Mouse (Mus musculus) lung, embryonic 16.5 days (tissue): Measurements from ENCODE around the gene Lins1. TPM values are rescaled to one million over a fixed set of nuclear protein-coding genes. Genes with fewer than 3 reads are reported as not detected.

Experiments
- ATAC-seq: fragments of 200-750 bp; cut with Nextera tagmentation; 2 replicates; pipeline ENCODE4 v1.8.0; 2017; ENCODE audit warnings: low read depth, mild to moderate bottlenecking, moderate library complexity
- H3K27ac ChIP-seq: fragments of 300-500 bp; sonication (generic); 2 replicates; pipeline ENCODE4 v1.5.1; 2014; ENCODE audit warnings: mild to moderate bottlenecking, control low read depth, low read length
- H3K27me3 ChIP-seq: fragments of 300-500 bp; sonication (generic); 2 replicates; pipeline ENCODE4 v1.6.1; 2014; ENCODE audit warnings: low read depth, low read length, mixed read lengths; ENCODE audit not compliant: control insufficient read depth, insufficient read depth
- H3K36me3 ChIP-seq: fragments of 300-500 bp; sonication (generic); 2 replicates; pipeline ENCODE4 v1.6.1; 2014; ENCODE audit warnings: low read length; ENCODE audit not compliant: control insufficient read depth, insufficient read depth
- H3K4me1 ChIP-seq: fragments of 300-500 bp; sonication (generic); replicated peaks from 2 replicates; pipeline ENCODE4 v1.6.1; 2014; ENCODE audit warnings: low read length, mixed read lengths; ENCODE audit not compliant: control insufficient read depth, insufficient read depth
- H3K4me2 ChIP-seq: fragments of 300-500 bp; sonication (generic); 2 replicates; pipeline ENCODE4 v1.6.1; 2014; ENCODE audit warnings: low read depth, low read length, control low read depth
- H3K4me3 ChIP-seq: fragments of 300-500 bp; sonication (generic); 2 replicates; pipeline ENCODE4 v1.5.1; 2014; ENCODE audit warnings: mild to moderate bottlenecking, low read length, control low read depth
- H3K9ac ChIP-seq: fragments of 300-500 bp; sonication (generic); 2 replicates; pipeline ENCODE4 v1.6.1; 2014; ENCODE audit warnings: low read length, control low read depth
- H3K9me3 ChIP-seq: fragments of 300-500 bp; sonication (generic); 2 replicates; pipeline ENCODE4 v1.6.1; 2016; ENCODE audit warnings: low read length; ENCODE audit not compliant: control insufficient read depth
- WGBS: fragments of 180-500 bp; shearing (Covaris S2); extraction: QIAGEN DNeasy Blood & Tissue Kit; methylation state at CpG from one replicate; pipeline ENCODE4 v1.1.7; 2014; 5-methylcytosine and 5-hydroxymethylcytosine counted together
- polyA plus RNA-seq: library from polyadenylated mRNA; unstranded; fragments of >200 nt; fragmentation: Nextera tagmentation; extraction: Ambion mirVana; gene quantifications from 2 replicates; pipeline ENCODE4 v1.2.1, GENCODE M21; 2015

The Lins1 gene
- polyA plus RNA-seq = 15.4 and 20.9 TPM in 2 replicates

DNA sequence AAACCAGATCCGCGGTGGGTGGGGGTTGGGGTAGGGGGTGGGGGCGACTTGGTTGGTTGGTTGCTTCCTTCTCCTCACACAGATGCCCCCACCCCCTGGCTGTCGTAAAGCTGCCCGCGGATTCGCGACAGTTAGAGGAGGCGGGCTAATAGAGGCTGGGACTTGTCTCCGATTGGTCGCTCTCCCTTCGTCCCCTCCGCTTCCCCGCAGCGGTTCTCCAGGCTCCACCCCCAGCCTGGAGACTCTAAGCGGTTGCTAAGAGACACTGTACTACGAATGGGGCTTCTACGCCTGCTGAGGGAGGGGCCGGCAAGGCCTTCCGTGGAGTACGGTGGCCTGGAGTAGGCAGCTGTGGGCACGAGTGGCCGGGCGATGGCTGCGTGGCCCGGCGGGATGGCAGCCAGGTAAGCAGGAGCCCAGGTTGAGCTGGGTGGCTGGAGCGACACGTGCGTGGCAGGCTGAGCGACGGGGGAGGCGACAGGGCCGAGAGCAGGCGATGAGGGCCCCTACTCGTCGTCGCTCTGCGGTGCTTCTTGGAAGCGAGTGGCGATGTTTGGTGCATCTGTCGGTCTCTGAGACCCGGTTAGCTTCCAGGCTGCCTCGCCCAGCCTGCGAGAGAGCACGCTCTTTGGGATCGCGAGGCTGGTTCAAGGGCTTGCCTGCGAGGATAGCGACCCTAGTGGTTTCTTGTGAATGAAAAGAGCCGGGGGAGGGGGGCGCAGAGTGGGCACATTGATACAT, at the start of gene Lins1:
Lins1 (plus strand) TSS at position 270 of the 741 bp plus-strand sequence.
- Histone ChIP-seq H3K4me1 (peaks cover 18% of the 10 kb centered on the region), H3K9me3 (no peaks in the 10 kb centered on the region), H3K4me3 (peak within 1 kb of the TSS; percentile 69), H3K4me2 (peak within 1 kb of the TSS; percentile 95), H3K27ac (peak within 1 kb of the TSS; percentile 73), H3K27me3 (no peaks in the 10 kb centered on the region), H3K36me3 (no peaks in the 10 kb centered on the region), H3K9ac (peak within 1 kb of the TSS; percentile 80)
- WGBS = under 1% methylated on average over 52 of the region's 52 CpGs
- ATAC-seq = peak; percentile 99

DNA sequence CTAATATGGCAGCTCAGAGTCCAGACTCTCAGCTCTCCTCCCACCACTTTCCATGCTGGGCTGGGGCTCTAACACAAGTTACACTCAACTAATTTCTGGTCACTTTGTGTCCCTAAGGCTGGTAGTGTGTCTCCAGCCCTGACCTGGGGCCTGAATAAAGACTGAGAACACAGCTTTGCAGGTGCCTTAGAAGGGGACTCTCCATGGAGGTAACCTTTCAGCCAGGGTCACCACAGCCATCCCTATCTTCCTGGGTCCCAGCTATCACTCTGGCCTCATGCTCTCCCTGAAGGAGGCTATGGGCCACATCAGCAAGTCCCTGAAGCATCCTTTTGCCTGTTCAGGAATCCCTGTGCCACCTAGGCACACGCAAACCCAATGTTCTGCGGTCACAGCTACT, 44.0 kb upstream of the Lins1 start:
- ATAC-seq = no peak
- Histone ChIP-seq H3K4me1 (no peaks in the 10 kb centered on the region), H3K36me3 (peaks cover 9% of the 10 kb centered on the region), H3K9ac (no peak overlapping the region), H3K4me2 (no peak overlapping the region), H3K27me3 (no peaks in the 10 kb centered on the region), H3K27ac (no peak overlapping the region), H3K9me3 (no peaks in the 10 kb centered on the region), H3K4me3 (no peak overlapping the region)
- WGBS = 99% methylated on average over 2 of the region's 2 CpGs

DNA sequence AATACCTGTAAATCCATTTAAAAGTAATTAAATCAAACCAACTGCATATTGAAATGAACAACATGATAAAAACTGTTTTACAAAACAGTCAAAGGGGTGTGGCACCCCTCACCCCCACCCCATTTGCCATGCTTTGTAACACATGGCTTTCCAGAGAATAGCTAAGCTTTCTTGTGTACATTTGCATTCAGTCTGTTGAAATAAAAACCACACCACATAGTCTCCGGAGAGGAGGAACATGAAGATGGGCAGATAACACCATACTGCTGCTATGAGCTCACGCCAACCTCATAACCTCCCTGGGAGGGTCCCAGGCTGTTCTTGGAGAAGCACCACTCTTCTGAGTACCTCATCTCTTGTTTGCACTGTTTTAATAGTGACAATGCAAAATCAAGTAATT, 40.5 kb upstream of the Lins1 start:
- Histone ChIP-seq H3K9ac (no peak overlapping the region), H3K27me3 (no peaks in the 10 kb centered on the region)
- WGBS = 78% methylated on average over 2 of the region's 2 CpGs

DNA sequence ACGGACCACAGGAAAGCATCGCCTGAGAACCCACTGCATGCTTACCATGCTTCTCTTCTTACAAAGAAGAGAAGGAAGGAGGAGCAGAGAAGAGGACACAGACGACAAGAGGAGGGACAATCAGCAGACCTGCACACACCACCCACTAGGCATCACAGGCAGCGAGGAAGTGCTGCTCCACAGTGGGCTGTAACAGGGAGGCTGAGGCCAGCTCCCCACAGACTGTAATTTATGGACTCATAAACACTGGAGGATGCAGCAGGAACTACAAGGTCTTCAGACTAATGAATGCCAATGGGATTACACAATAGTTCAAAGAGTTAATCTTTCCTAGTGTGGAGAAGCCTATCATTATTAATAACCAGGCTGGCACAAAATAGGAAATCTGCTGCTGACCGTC, 38.8 kb upstream of the Lins1 start:
- ATAC-seq = no peak

More for the DNA sequence above, 40.5 kb upstream of the Lins1 start:
- no peak overlapping the region for H3K27ac ChIP-seq
- no peaks in the 10 kb centered on the region for H3K4me1 ChIP-seq
- H3K9me3 ChIP-seq = no peaks in the 10 kb centered on the region
- H3K4me2 ChIP-seq = no peak overlapping the region
- peaks cover 3% of the 10 kb centered on the region for H3K36me3 ChIP-seq
- no peak for ATAC-seq
- H3K4me3 ChIP-seq = no peak overlapping the region

DNA sequence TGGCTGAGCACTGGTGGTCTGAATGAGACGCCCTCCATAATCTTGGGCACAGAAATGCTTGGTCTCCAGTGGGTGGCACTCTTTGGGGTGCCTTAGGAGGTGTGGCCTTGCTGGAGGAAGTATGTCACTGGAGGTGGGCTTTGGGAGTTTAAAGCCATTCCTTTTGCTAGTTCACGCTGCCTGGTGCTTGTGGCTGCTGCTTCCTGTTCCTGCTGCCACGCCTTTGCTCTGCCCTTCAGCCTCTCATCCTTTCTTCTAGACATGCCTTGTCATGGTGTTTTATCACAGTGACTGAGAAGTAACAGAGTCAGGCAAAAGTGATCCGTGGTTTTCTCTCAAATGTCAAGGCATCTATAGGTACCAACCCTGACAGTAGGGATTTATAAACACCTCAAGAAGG, 37.5 kb upstream of the Lins1 start:
- H3K4me3 ChIP-seq = no peak overlapping the region
- no peaks in the 10 kb centered on the region for H3K9me3 ChIP-seq
- H3K36me3 ChIP-seq = peaks cover 3% of the 10 kb centered on the region
- 85% methylated on average over 4 of the region's 4 CpGs for WGBS
- no peak for ATAC-seq
- no peak overlapping the region for H3K9ac ChIP-seq
- H3K27me3 ChIP-seq = no peaks in the 10 kb centered on the region
- no peaks in the 10 kb centered on the region for H3K4me1 ChIP-seq
- no peak overlapping the region for H3K4me2 ChIP-seq
- no peak overlapping the region for H3K27ac ChIP-seq

More for the DNA sequence above, 38.8 kb upstream of the Lins1 start:
- Histone ChIP-seq H3K4me3 (no peak overlapping the region), H3K36me3 (peaks cover 3% of the 10 kb centered on the region), H3K4me1 (no peaks in the 10 kb centered on the region), H3K27me3 (no peaks in the 10 kb centered on the region), H3K4me2 (no peak overlapping the region), H3K27ac (no peak overlapping the region), H3K9ac (no peak overlapping the region), H3K9me3 (no peaks in the 10 kb centered on the region)
- WGBS = 74% methylated on average over 5 of the region's 5 CpGs

DNA sequence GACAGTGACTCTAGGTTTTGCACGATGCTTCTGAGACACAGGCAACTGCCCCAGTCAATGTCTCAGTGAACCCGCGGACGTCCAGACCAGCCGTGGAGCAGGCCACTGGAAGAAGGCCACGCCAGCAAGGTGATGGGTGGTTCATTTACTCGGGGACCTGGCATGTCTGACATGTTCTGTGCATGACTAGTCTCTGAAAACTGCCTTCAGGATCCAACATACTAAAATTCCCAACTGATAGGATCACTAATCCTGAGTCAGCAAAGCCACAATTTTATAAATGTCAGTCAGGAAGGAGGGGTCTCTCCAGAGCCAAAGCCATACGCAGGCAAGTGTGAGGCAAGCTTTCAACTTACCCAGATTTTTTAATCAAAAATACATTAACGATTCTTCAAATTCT, 36.1 kb upstream of the Lins1 start:
- no peak overlapping the region for H3K9ac ChIP-seq
- no peak for ATAC-seq
- no peaks in the 10 kb centered on the region for H3K27me3 ChIP-seq
- H3K36me3 ChIP-seq = peaks cover 1% of the 10 kb centered on the region
- WGBS = 86% methylated on average over 9 of the region's 9 CpGs
- H3K27ac ChIP-seq = no peak overlapping the region
- H3K4me1 ChIP-seq = no peaks in the 10 kb centered on the region
- H3K4me3 ChIP-seq = no peak overlapping the region
- no peak overlapping the region for H3K4me2 ChIP-seq
- H3K9me3 ChIP-seq = no peaks in the 10 kb centered on the region

DNA sequence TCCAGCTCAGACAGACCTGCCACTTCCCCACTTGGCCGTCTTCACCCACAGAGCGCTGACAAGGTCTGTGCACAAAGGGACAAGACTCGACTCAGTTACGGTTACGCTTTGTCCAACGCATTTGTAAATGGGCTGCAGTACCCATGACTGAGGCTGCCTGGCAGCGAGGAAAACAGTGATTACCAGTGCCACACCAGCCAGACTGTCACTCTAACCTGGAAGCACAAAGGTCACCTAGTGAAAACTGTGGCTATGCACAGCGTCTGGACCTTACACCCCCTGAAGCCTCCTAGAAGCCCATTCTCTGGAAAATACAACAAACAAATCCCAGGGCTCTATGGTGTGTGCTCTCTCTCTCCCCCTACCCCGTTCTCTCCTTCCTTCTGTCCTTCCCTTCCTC, 34.2 kb upstream of the Lins1 start:
- no peak overlapping the region for H3K27ac ChIP-seq
- H3K9me3 ChIP-seq = no peaks in the 10 kb centered on the region
- no peak overlapping the region for H3K4me2 ChIP-seq
- no peaks in the 10 kb centered on the region for H3K27me3 ChIP-seq
- H3K4me1 ChIP-seq = no peaks in the 10 kb centered on the region
- WGBS = 85% methylated on average over 9 of the region's 9 CpGs
- no peak overlapping the region for H3K9ac ChIP-seq
- peaks cover 15% of the 10 kb centered on the region for H3K36me3 ChIP-seq
- ATAC-seq = no peak
- no peak overlapping the region for H3K4me3 ChIP-seq

DNA sequence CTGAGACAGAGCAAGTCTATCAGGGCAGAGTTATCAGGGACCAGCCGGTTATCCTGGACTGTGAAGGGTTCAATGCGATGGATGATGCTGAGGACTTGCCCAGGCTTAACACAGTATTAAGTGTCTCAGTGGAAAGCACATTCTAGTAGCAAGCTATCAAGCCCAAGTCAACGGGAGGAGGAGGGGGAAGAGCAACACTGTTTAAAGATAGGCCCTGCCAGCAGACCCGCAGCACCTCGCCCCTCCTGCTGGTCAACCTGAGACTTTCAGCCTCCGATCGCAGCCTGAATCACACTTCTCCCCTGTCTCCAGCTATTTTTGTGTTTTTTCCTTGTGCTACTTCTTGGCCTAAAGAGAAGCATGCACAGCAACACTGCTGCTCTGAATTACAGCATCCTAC, 29.4 kb upstream of the Lins1 start:
- 69% methylated on average over 7 of the region's 7 CpGs for WGBS
- H3K27ac ChIP-seq = no peak overlapping the region
- peaks cover 15% of the 10 kb centered on the region for H3K36me3 ChIP-seq
- H3K4me3 ChIP-seq = no peak overlapping the region
- H3K9me3 ChIP-seq = no peaks in the 10 kb centered on the region
- H3K9ac ChIP-seq = no peak overlapping the region
- H3K4me2 ChIP-seq = no peak overlapping the region
- no peaks in the 10 kb centered on the region for H3K27me3 ChIP-seq
- ATAC-seq = no peak
- H3K4me1 ChIP-seq = no peaks in the 10 kb centered on the region

DNA sequence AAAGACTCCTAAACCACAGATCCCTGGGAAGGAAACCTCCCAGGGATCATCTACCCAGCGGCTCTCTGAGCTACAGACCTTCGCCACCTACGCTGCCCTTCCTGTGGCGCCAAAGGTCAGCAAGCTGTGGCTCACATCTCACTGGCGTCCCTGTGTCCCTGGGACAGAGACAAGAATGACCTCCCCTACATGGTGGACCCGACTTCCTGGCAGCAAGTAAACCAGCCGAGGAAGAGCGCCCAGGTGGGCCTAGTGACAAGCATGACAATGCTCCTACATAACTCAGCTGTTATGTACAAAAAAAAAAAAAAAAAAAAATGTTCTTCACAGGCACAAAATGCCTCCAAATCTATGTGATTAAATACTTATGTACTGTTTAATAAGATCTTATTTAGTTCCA, 28.7 kb upstream of the Lins1 start:
- no peaks in the 10 kb centered on the region for H3K27me3 ChIP-seq
- peaks cover 15% of the 10 kb centered on the region for H3K36me3 ChIP-seq
- no peak overlapping the region for H3K4me3 ChIP-seq
- no peak overlapping the region for H3K4me2 ChIP-seq
- no peak for ATAC-seq
- H3K4me1 ChIP-seq = no peaks in the 10 kb centered on the region
- no peak overlapping the region for H3K27ac ChIP-seq
- H3K9me3 ChIP-seq = no peaks in the 10 kb centered on the region
- H3K9ac ChIP-seq = no peak overlapping the region
- WGBS = 70% methylated on average over 8 of the region's 8 CpGs
